8 mouse cellular contexts compared by ENCODE assay signal in the genomic region with DNA sequence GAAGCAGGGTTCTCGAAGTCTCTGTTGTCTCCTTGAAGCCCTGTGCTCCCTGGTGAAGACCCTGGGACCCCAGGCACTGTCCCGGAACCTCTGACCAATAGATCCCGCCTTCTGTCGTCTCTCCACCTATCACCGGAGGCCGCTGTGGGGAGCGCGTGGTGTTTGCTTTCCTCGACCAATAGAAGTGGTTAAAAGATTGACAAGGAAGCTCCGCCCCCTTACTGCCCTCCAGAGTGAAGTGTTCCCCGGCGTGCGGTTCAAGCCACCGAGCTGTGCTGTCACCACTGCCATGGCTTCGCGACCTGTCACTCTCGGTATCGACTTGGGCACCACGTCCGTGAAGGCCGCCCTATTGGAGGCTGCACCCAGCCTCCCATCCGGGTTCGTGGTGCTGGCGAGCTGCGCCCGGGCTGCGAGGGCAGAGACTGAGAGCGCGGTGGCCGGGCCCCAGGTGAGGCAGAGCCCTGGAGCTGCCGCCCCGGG. TPM values are rescaled to one million over a fixed set of nuclear protein-coding genes. Genes with fewer than 3 reads are reported as not detected.
DNase-seq lines count a peak whose midpoint lies in the region; ATAC-seq and TF ChIP-seq lines count a peak whose summit lies in the region.

A gene (plus strand): TSS at position 231 of the 483 bp plus-strand sequence.

- H3K27ac ChIP-seq in gastrocnemius, adult 2 months, result peak within 1 kb of the TSS; percentile 94
- H3K27ac ChIP-seq in hindbrain, postnatal 0 days, result peak within 1 kb of the TSS; percentile 74
- peak within 1 kb of the TSS; percentile 96 for H3K27ac ChIP-seq in left cerebral cortex, adult 2 months

- DNase-seq in WW6 (ENCODE audit: low read depth, low spot score), result peak; percentile 90
- DNase-seq in cerebellum, postnatal 4 days (ENCODE audit: low spot score in 2 of 2), result peak; percentile 89 to 94
- DNase-seq in gastrocnemius, adult 2 months, result peak; percentile 95
- peak; percentile 97 for DNase-seq in hindbrain, postnatal 0 days (ENCODE audit: low spot score)
- peak; percentile 95 to 96 for DNase-seq in left cerebral cortex, adult 2 months (ENCODE audit: extremely low spot score in 1 of 2, low spot score in 2 of 2)
- DNase-seq in right cerebral cortex, adult 2 months (ENCODE audit: low spot score in 2 of 2), result peak; percentile 98 to 99
- DNase-seq in urinary bladder, postnatal 14 days (ENCODE audit: low spot score), result peak; percentile 94

- peak within 1 kb of the TSS; percentile 92 for H3K4me3 ChIP-seq in gastrocnemius, adult 2 months
- H3K4me3 ChIP-seq in hindbrain, postnatal 0 days (ENCODE audit: low read length), result peak within 1 kb of the TSS; percentile 63
- H3K4me3 ChIP-seq in left cerebral cortex, adult 2 months, result peak within 1 kb of the TSS; percentile 90

- H3K36me3 ChIP-seq in hindbrain, postnatal 0 days (ENCODE audit: insufficient read depth, low read length), result peaks cover 11% of the 10 kb centered on the region; the same call in 1 of the 2 replicates

- intact Hi-C loops in gastrocnemius, adult 2 months (cut with DNase I), result loop anchor here (2.0 kb wide), 1 partner anchor 22 kb away; a partner anchor contains a TSS
- intact Hi-C loops in left cerebral cortex, adult 2 months (cut with DNase I), result loop anchor here (2.0 kb wide), 1 partner anchor 22 kb away; a partner anchor contains a TSS

- under 1% methylated on average over 32 of the region's 32 CpGs for WGBS in hindbrain, postnatal 0 days

- peak within 1 kb of the TSS; percentile 82 for H3K9ac ChIP-seq in hindbrain, postnatal 0 days (replicated peaks; ENCODE audit: low read length)

- H3K4me1 ChIP-seq in hindbrain, postnatal 0 days (ENCODE audit: insufficient read depth, low read length), result peaks cover 9% of the 10 kb centered on the region; the same call in 1 of the 2 replicates

- H3K4me2 ChIP-seq in hindbrain, postnatal 0 days (ENCODE audit: low read depth, low read length), result peak within 1 kb of the TSS; percentile 96

- no peaks in the 10 kb centered on the region for H3K27me3 ChIP-seq in hindbrain, postnatal 0 days (ENCODE audit: insufficient read depth, low read length)

- ATAC-seq in hindbrain, postnatal 0 days, result peak; percentile 99
- peak; percentile 94 for ATAC-seq in megakaryocyte, adult 5-6 weeks (ENCODE audit: poor library complexity, severe bottlenecking)

- H3K9me3 ChIP-seq in hindbrain, postnatal 0 days (ENCODE audit: low read length), result no peaks in the 10 kb centered on the region

- no peak for TF ChIP-seq CTCF in gastrocnemius, adult 2 months (IDR thresholded peaks at IDR 0.05)
- TF ChIP-seq CTCF in hindbrain, postnatal 0 days (IDR thresholded peaks at IDR 0.05; ENCODE audit: low read depth), result 0 out of 2 replicates have a peak, but pooled peaks have one; percentile 4
- TF ChIP-seq CTCF in left cerebral cortex, adult 2 months (IDR thresholded peaks at IDR 0.05), result no peak

RNA-seq across cellular contexts. Expression of the gene that starts here (rescaled TPM):
- total RNA-seq in gastrocnemius, adult 2 months (2021), result under 1 TPM; 0.50 to 0.66 TPM
- total RNA-seq in hindbrain, postnatal 0 days (2014; rRNA removed), result 2.2 and 3.4 TPM in 2 replicates
- polyA plus RNA-seq in hindbrain, postnatal 0 days (2015; fragmentation: Nextera tagmentation; extraction: Ambion mirVana), result 2.2 and 2.8 TPM in 2 replicates
- 1 to 10 TPM; 2.7 to 2.9 TPM for total RNA-seq in left cerebral cortex, adult 2 months (2021)
- total RNA-seq in megakaryocyte, adult 5-6 weeks (2015), result 1.1 and 1.6 TPM in 2 replicates
- 1.1 and 2.2 TPM in 2 replicates for total RNA-seq in megakaryocyte, adult 5-6 weeks (2017)

Comparison
In these comparisons a context has a peak if more than half of its experiments do, and no peak if none do; other contexts are left out.
1. Peak in every context shown above with its lines: DNase-seq, ATAC-seq, H3K4me3 ChIP-seq and H3K27ac ChIP-seq.
2. Peak in DNase-seq, H3K4me3 ChIP-seq and H3K27ac ChIP-seq in gastrocnemius, adult 2 months; RNA of the gene not detected or under 1 TPM.